Mouse (Mus musculus) layer of hippocampus, adult 9-11 months (tissue): ENCODE measurements around the gene 4930404N11Rik.

ENCODE experiments used
- DNase-seq: peaks from one replicate; pipeline ENCODE4 v3.0.0; 2022

Gene 4930404N11Rik

DNA sequence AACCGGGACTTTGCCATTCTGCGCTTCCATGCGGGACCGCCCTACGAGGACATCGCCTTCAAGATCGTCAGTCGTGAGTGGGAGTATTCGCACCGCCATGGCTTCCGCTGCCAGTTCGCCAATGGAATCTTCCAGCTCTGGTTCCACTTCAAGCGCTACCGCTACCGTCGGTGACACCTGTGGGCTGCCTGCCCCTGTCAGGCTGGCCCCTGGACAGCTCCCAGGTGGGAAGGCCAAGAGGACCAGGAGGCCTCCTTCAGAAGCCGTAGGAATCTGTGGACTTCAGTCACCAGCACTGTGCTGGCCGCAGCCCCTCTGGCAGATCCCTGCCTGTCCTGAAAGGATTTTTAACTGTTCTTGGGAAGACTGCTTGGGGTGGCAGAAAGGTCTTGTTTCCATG, 39.8 kb downstream of the 4930404N11Rik start:
- no peak for DNase-seq

DNA sequence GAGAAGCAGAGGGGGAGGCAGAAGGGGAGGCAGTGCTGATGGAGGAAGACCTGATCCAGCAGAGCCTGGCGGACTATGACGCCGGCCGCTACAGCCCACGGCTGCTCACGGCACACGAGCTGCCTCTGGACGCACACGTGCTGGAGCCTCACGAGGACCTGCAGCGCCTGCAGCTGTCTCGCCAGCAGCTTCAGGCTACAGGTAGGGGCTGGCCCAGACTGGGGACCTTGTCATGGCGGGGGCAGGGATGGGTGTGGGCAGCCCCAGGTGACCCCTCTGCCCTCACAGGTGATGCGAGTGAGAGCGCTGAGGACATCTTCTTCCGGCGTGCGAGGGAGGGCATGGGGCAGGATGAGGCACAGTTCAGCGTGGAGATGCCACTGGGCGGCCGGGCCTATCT, 40.4 kb downstream of the 4930404N11Rik start:
- no peak for DNase-seq

DNA sequence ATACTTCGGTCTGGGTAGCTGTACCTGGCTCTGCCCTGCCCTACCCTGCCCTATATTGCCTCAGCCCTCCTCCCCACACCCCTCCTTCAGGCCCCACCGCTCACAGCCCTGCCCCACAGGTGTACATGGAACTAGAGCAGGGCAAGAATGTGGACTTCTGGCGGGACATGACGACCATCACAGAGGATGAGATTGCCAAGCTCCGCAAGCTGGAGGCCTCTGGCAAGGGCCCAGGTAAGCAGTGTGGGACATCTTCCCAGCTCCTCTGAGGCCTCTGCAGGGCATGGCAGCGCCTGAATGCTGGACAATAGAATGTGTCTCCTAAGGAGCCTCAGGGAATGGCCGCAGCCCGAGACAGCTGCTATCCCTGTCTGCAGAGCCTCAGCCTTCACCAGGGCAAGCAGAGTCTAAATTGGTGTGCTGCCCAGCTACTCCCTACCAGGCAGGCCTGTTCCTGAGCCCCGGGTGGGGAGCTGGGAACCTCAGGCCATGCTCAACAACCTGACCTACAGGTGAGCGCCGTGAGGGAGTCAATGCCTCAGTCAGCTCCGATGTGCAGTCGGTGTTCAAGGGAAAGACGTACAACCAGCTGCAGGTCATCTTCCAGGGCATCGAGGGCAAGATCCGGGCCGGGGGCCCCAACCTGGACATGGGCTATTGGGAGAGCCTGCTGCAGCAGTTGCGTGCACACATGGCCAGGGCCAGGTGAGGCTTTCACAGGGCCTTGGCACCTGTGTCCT, 41.7 kb downstream of the 4930404N11Rik start:
- DNase-seq, result no peak

DNA sequence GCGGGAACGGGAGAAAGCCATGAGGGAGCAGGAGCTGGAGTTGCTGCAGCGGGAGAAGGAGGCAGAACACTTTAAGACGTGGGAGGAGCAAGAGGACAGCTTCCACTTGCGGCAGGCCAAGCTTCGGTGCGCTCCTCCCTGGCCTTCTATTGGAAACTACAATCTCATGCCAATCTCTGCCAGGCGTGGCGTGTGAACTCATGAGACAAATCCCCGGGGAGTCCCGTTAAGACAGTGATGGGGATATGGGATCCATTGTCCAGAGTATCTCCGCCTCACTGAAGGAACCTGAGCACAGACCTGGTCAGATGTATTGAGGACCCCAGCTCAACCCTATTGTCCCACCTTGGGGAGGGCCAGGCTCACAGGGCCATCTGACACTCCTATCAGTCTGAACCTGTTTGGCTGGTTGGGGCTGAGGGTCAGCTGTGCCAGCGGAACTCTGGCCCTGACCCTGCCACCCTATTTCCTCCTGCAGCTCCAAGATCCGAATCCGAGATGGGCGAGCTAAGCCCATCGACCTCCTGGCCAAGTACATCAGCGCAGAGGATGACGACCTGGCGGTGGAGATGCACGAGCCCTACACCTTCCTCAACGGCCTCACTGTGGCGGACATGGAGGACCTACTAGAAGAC, 42.4 kb downstream of the 4930404N11Rik start:
- no peak for DNase-seq

DNA sequence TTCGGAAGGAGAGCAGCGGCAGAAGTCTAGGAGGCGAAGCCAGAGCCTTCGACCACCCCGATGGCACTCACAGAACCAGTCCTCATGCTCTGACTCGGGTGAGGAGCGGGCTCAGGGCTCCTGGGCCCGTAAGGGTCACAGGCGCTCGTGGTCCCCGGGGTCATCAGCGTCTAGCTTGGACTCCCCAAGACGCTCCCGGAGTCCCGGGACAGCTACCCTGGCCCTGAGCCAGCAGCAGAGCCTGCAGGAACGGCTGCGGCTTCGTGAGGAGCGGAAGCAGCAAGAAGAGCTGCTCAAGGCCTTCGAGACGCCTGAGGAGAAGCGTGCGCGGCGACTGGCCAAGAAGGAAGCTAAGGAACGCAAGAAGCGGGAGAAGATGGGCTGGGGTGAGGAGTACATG, 43.2 kb downstream of the 4930404N11Rik start:
- no peak for DNase-seq

- DNase-seq, result no peak
These were observed 44.2 kb downstream of the 4930404N11Rik start for GRCm38 (mm10) chr10:81321436-81321835.

DNA sequence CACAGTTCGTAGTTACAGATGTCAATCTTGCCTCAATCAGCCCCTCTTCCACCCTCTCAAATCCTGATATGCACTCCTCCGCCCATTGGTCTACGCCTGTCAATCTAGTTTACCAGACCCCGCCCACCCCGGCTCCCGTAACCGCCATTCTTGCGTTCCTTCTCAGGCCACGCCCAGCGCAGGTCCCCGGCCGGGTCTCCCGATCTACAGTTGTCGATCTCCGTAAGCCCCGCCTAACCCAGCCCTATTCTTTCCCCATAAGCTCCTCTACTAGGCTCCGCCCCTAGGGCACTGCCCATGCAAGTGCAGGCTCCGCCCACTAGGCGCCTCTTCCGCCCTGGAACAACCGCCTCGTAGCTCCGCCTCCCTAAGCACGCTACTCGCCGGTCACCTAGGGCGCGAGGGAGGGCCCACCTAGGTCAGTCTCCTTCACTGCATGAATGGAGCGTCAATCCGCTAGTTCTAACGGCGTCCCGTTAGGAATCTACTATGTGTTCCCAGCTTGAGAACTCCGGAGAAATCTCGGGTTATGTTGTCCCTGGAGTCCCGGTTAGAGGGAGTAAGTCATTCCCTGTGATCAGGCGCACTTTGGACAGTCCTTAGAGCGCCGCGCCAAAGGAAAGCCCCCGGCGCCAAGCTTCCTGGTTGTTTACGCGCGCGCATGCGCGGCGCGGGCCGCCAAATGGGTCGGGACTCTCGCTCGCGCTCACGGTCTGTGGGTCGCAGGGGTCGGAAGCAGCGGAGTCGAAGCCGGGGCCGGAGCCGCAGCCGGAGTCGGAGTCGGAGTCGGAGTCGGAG, 44.9 kb downstream of the 4930404N11Rik start, which contains the start of gene Cactin:
Gene Cactin (plus strand): TSS at position 554 of the 798 bp plus-strand sequence.
- peak; percentile 100 for DNase-seq

DNA sequence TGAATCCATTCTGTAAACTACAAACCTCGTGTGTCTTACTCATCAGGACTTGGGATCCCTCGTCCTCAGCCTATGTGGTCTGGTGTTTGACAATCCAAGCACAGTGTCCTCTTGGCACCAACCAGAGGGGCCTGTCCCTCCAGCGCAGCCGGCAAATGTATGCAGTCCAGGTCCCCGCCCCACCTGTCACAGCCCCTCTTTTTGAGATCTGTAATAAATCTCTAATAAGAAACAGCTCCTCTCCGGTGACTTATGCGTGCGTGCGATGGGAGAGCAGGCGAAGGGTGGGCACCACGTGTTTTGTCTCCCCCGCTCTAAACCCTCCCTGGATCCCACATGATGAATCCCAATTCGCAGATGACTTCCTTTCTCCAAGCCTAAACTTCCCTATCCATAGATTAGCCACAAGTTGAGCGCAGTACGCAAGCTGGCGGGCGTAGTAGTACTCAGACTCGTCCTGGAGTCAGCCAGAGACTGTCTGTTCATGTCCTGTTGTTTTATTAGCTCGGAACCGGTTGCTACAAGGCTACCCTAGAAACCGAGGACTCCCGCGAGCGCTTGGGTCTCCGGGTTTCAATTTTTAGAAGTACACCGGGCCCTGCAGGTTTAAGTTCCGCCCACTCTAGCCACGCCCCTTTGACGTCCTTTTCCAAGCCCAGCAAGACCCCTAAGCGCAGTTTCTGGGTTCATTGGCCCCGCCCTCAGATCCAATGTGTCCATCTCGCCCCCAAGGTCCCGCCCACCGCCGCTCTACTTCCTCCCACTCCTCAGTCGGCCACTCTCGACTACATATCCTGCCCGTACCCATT, 45.7 kb downstream of the 4930404N11Rik start:
- peak; percentile 60 for DNase-seq

GRCm38 (mm10) chr10:81319330-81319699, 46.3 kb downstream of the 4930404N11Rik start:
- no peak for DNase-seq

GRCm38 (mm10) chr10:81318589-81319329, 46.9 kb downstream of the 4930404N11Rik start:
- DNase-seq, result no peak

GRCm38 (mm10) chr10:81317273-81317672, 48.3 kb downstream of the 4930404N11Rik start:
- DNase-seq, result no peak

GRCm38 (mm10) chr10:81316338-81317060, 49.1 kb downstream of the 4930404N11Rik start:
- no peak for DNase-seq

- DNase-seq, result no peak
These were observed 50.0 kb downstream of the 4930404N11Rik start for GRCm38 (mm10) chr10:81315587-81315986.

DNA sequence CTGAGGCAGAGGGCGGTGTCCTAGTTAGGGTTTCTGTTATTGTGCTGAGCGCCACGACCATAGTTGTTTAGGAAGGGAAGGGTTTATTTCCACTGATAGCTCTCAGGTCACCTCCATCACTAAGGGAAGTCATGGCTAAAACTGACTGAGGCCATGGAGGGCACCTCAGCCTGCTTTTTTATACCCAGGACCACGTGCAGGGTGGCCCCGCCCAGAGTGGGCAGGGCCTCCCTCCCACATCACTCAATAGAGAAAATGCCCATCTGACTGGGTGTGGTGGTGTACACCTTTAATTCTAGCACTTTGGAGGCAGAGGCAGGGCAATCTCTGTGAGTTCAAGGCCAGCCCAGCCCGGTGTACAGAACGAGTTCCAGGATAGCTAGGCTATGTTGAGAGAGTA, 51.4 kb downstream of the 4930404N11Rik start:
- DNase-seq, result no peak

DNA sequence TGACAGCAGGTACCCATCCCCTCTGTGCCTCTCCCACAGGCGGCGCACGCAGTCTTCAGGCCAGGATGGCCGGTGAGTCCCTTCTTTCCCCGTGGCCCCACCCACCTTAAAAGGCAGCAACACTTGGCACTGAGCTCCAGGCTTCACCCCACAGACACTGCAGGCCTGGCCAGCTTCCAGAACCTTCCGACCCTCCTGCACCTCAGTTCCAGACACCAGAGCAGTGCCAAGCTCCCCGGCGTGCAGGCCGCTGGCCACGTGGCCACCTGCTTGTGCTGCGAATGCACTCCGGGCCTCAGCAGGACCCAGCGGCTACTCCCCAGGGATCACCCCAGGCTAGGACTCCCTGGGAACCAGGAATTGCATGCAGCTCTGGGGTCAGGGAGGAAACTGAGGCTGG, 52.0 kb downstream of the 4930404N11Rik start:
- no peak for DNase-seq
